Mouse (Mus musculus) heart, postnatal 0 days (tissue): ENCODE results near the gene Pdzrn3.

Source experiments
- CTCF ChIP-seq: IDR thresholded peaks from 2 replicates; pipeline ENCODE4 v1.5.1; 2016; ENCODE audit warnings: antibody characterized with exemption, control low read depth, low read depth
- EP300 ChIP-seq: IDR thresholded peaks from 2 replicates; pipeline ENCODE4 v1.6.1; 2016; ENCODE audit warnings: antibody characterized with exemption, low read depth

DNA sequence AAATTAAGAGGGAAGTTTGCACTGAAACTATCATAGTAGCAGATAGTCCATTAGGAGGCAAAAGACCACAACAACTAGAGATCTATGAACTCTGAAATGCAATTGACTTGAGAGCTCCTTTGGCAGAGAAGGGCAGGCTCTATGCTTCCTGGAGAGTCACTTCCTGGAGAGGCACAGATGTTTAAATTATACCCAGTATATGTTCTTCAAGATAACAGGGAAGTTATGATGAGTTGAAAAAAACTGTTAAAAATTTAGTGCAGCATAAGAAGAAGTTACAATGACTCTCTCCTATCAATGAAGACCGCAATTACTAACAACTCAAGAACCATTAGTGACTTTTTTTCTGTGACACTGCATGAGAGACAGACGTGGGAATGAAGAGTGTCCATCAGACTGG lies 90.6 kb downstream of the Pdzrn3 start:
- TF ChIP-seq CTCF: no peak
- no peak for TF ChIP-seq EP300
